Mouse (Mus musculus): ENCODE measurements around the gene Cpt1b. TPM values are rescaled to one million over a fixed set of nuclear protein-coding genes. Genes with fewer than 3 reads are reported as not detected.

Cpt1b gene
- polyA plus RNA-seq, 1 experiment from 2014 or later, result 0.69 TPM

- no peak for ATAC-seq
- H3K36me3 ChIP-seq, result peaks cover 6% of the 10 kb centered on the region
- 23% methylated on average over 16 of the region's 16 CpGs for WGBS
- peak within 1 kb of the TSS; percentile 36; the same call in 1 of the 2 replicates for H3K4me3 ChIP-seq (replicated peaks)
- peak within 1 kb of the TSS; percentile 34 for H3K4me2 ChIP-seq (replicated peaks)
- no peak within 1 kb of the TSS for H3K9ac ChIP-seq
- no peaks in the 10 kb centered on the region for H3K9me3 ChIP-seq
- no peak within 1 kb of the TSS for H3K27ac ChIP-seq
- peaks cover 37% of the 10 kb centered on the region for H3K4me1 ChIP-seq (replicated peaks)
- H3K27me3 ChIP-seq (replicated peaks), result peaks cover 35% of the 10 kb centered on the region
Observed at GRCm38 (mm10) chr15:89376957-89377356, 48.7 kb downstream of the Cpt1b start, which contains the start of gene Tymp. Tymp (minus strand) TSS chr15:89377039.

- H3K27ac ChIP-seq, result no peak overlapping the region
- H3K4me2 ChIP-seq (replicated peaks), result no peak overlapping the region
- no peak for ATAC-seq
- no peak overlapping the region for H3K9ac ChIP-seq
- 81% methylated on average over 7 of the region's 7 CpGs for WGBS
- H3K9me3 ChIP-seq, result no peaks in the 10 kb centered on the region
- H3K4me3 ChIP-seq (replicated peaks), result no peak overlapping the region
- H3K36me3 ChIP-seq, result peaks cover 15% of the 10 kb centered on the region
- peaks cover 37% of the 10 kb centered on the region for H3K4me1 ChIP-seq (replicated peaks)
- H3K27me3 ChIP-seq (replicated peaks), result peaks cover 35% of the 10 kb centered on the region
Observed at GRCm38 (mm10) chr15:89376040-89376439, 49.6 kb downstream of the Cpt1b start.

GRCm38 (mm10) chr15:89374801-89375534 lies 50.7 kb downstream of the Cpt1b start:
- H3K36me3 ChIP-seq, result peaks cover 24% of the 10 kb centered on the region
- H3K27ac ChIP-seq, result no peak overlapping the region
- peak overlapping the region; percentile 86; the same call in 1 of the 2 replicates for H3K4me2 ChIP-seq (replicated peaks)
- H3K4me3 ChIP-seq (replicated peaks), result no peak overlapping the region
- H3K9ac ChIP-seq, result peak overlapping the region; percentile 80; the same call in 1 of the 2 replicates
- H3K27me3 ChIP-seq (replicated peaks), result peaks cover 35% of the 10 kb centered on the region
- no peak for ATAC-seq
- 92% methylated on average over 17 of the region's 17 CpGs for WGBS
- peaks cover 37% of the 10 kb centered on the region for H3K4me1 ChIP-seq (replicated peaks)
- H3K9me3 ChIP-seq, result no peaks in the 10 kb centered on the region

GRCm38 (mm10) chr15:89374340-89374739 lies 51.3 kb downstream of the Cpt1b start:
- Histone ChIP-seq H3K27ac (peak overlapping the region; percentile 93), H3K4me3 (replicated peaks) (peak overlapping the region; percentile 75), H3K9me3 (no peaks in the 10 kb centered on the region), H3K9ac (peak overlapping the region; percentile 80), H3K4me1 (replicated peaks) (peaks cover 34% of the 10 kb centered on the region), H3K36me3 (peaks cover 30% of the 10 kb centered on the region), H3K4me2 (replicated peaks) (peak overlapping the region; percentile 86), H3K27me3 (replicated peaks) (peaks cover 32% of the 10 kb centered on the region)
- 52% methylated on average over 9 of the region's 9 CpGs for whole genome bisulfite sequencing
- ATAC-seq, result no peak

GRCm38 (mm10) chr15:89373762-89374248 lies 51.9 kb downstream of the Cpt1b start, which contains the start of gene Sco2:
Sco2 (minus strand) TSS chr15:89373846.
- peak; percentile 91 for ATAC-seq
- H3K27ac ChIP-seq, result peak within 1 kb of the TSS; percentile 93
- H3K36me3 ChIP-seq, result peaks cover 36% of the 10 kb centered on the region
- no peaks in the 10 kb centered on the region for H3K9me3 ChIP-seq
- peaks cover 27% of the 10 kb centered on the region for H3K27me3 ChIP-seq (replicated peaks)
- peak within 1 kb of the TSS; percentile 75 for H3K4me3 ChIP-seq (replicated peaks)
- peak within 1 kb of the TSS; percentile 86 for H3K4me2 ChIP-seq (replicated peaks)
- H3K4me1 ChIP-seq (replicated peaks), result peaks cover 29% of the 10 kb centered on the region
- WGBS, result under 1% methylated on average over 42 of the region's 42 CpGs
- peak within 1 kb of the TSS; percentile 80 for H3K9ac ChIP-seq

- Histone ChIP-seq H3K27ac (peak overlapping the region; percentile 93), H3K36me3 (peaks cover 41% of the 10 kb centered on the region), H3K4me3 (replicated peaks) (peak overlapping the region; percentile 75), H3K4me2 (replicated peaks) (peak overlapping the region; percentile 86), H3K27me3 (replicated peaks) (peaks cover 21% of the 10 kb centered on the region), H3K9ac (peak overlapping the region; percentile 80), H3K9me3 (no peaks in the 10 kb centered on the region), H3K4me1 (replicated peaks) (peaks cover 23% of the 10 kb centered on the region)
- WGBS, result under 1% methylated on average over 35 of the region's 35 CpGs
- ATAC-seq, result peak; percentile 88
Observed at GRCm38 (mm10) chr15:89373027-89373761, 52.5 kb downstream of the Cpt1b start.

GRCm38 (mm10) chr15:89372536-89372935 lies 53.1 kb downstream of the Cpt1b start:
- WGBS, result 80% methylated on average over 7 of the region's 7 CpGs
- ATAC-seq, result no peak
- peaks cover 18% of the 10 kb centered on the region for H3K4me1 ChIP-seq (replicated peaks)
- H3K27ac ChIP-seq, result no peak overlapping the region
- H3K9me3 ChIP-seq, result no peaks in the 10 kb centered on the region
- H3K4me3 ChIP-seq (replicated peaks), result peak overlapping the region; percentile 75; the same call in 1 of the 2 replicates
- H3K36me3 ChIP-seq, result peaks cover 48% of the 10 kb centered on the region
- peak overlapping the region; percentile 80 for H3K9ac ChIP-seq
- H3K4me2 ChIP-seq (replicated peaks), result peak overlapping the region; percentile 86
- H3K27me3 ChIP-seq (replicated peaks), result peaks cover 14% of the 10 kb centered on the region

- Histone ChIP-seq H3K4me2 (replicated peaks) (no peak overlapping the region), H3K4me1 (replicated peaks) (peaks cover 13% of the 10 kb centered on the region), H3K27me3 (replicated peaks) (peaks cover 9% of the 10 kb centered on the region; the same call in 1 of the 2 replicates), H3K36me3 (peaks cover 51% of the 10 kb centered on the region), H3K4me3 (replicated peaks) (no peak overlapping the region), H3K27ac (no peak overlapping the region), H3K9me3 (no peaks in the 10 kb centered on the region), H3K9ac (no peak overlapping the region)
- no peak for ATAC-seq
- 87% methylated on average over 13 of the region's 13 CpGs for WGBS
Observed at GRCm38 (mm10) chr15:89372068-89372467, 53.6 kb downstream of the Cpt1b start.

Other genes starting within 250 kb of the Cpt1b start
- gene Plxnb2, start 245.1 kb downstream of the Cpt1b start, polyA plus RNA-seq (2015; fragmentation: Nextera tagmentation; extraction: Ambion mirVana), result 107 and 118 TPM in 2 replicates
- gene Dennd6b, start 229.4 kb downstream of the Cpt1b start, polyA plus RNA-seq (2015; fragmentation: Nextera tagmentation; extraction: Ambion mirVana), result 12.1 and 13.1 TPM in 2 replicates
- gene Ppp6r2, start 214.3 kb downstream of the Cpt1b start, polyA plus RNA-seq (2015; fragmentation: Nextera tagmentation; extraction: Ambion mirVana), result 21.6 and 23.9 TPM in 2 replicates
- gene Sbf1, start 110.6 kb downstream of the Cpt1b start, polyA plus RNA-seq (2015; fragmentation: Nextera tagmentation; extraction: Ambion mirVana), result 35.1 and 38.8 TPM in 2 replicates
- 1.4 and 1.5 TPM in 2 replicates for gene Adm2, start 103.1 kb downstream of the Cpt1b start, polyA plus RNA-seq (2015; fragmentation: Nextera tagmentation; extraction: Ambion mirVana)
- 0.32 and 0.36 TPM in 2 replicates for gene Miox, start 91.5 kb downstream of the Cpt1b start, polyA plus RNA-seq (2015; fragmentation: Nextera tagmentation; extraction: Ambion mirVana)
- 55.2 and 58.0 TPM in 2 replicates for gene Lmf2, start 70.2 kb downstream of the Cpt1b start, polyA plus RNA-seq (2015; fragmentation: Nextera tagmentation; extraction: Ambion mirVana)
- 131 and 138 TPM in 2 replicates for gene Ncaph2, start 70.1 kb downstream of the Cpt1b start, polyA plus RNA-seq (2015; fragmentation: Nextera tagmentation; extraction: Ambion mirVana)
- 10.4 and 12.8 TPM in 2 replicates for gene Sco2, start 52.0 kb downstream of the Cpt1b start, polyA plus RNA-seq (2015; fragmentation: Nextera tagmentation; extraction: Ambion mirVana)
- 1.4 and 1.5 TPM in 2 replicates for gene Tymp, start 48.8 kb downstream of the Cpt1b start, polyA plus RNA-seq (2015; fragmentation: Nextera tagmentation; extraction: Ambion mirVana)
- 0.37 and 0.67 TPM in 2 replicates for gene Odf3b, start 46.6 kb downstream of the Cpt1b start, polyA plus RNA-seq (2015; fragmentation: Nextera tagmentation; extraction: Ambion mirVana)
- not detected in 2 replicates for gene Klhdc7b, start 40.9 kb downstream of the Cpt1b start, polyA plus RNA-seq (2015; fragmentation: Nextera tagmentation; extraction: Ambion mirVana)
- 0.72 TPM in 1 of 2 replicates, not detected in the other for gene Syce3, start 15.4 kb downstream of the Cpt1b start, polyA plus RNA-seq (2015; fragmentation: Nextera tagmentation; extraction: Ambion mirVana)
- 2.5 and 2.8 TPM in 2 replicates for gene C730034F03Rik, start 3.7 kb upstream of the Cpt1b start, polyA plus RNA-seq (2015; fragmentation: Nextera tagmentation; extraction: Ambion mirVana)
- not detected in 2 replicates for gene Gm44502, start 3.8 kb upstream of the Cpt1b start, polyA plus RNA-seq (2015; fragmentation: Nextera tagmentation; extraction: Ambion mirVana)
- 52.6 and 61.8 TPM in 2 replicates for gene Chkb, start 4.0 kb upstream of the Cpt1b start, polyA plus RNA-seq (2015; fragmentation: Nextera tagmentation; extraction: Ambion mirVana)
- gene Mapk8ip2, start 28.1 kb upstream of the Cpt1b start, polyA plus RNA-seq (2015; fragmentation: Nextera tagmentation; extraction: Ambion mirVana), result 4.1 and 4.5 TPM in 2 replicates
- gene Arsa, start 51.6 kb upstream of the Cpt1b start, polyA plus RNA-seq (2015; fragmentation: Nextera tagmentation; extraction: Ambion mirVana), result 22.5 and 26.0 TPM in 2 replicates
- 1.2 and 1.3 TPM in 2 replicates for gene Shank3, start 73.8 kb upstream of the Cpt1b start, polyA plus RNA-seq (2015; fragmentation: Nextera tagmentation; extraction: Ambion mirVana)
- not detected in 2 replicates for gene Acr, start 142.5 kb upstream of the Cpt1b start, polyA plus RNA-seq (2015; fragmentation: Nextera tagmentation; extraction: Ambion mirVana)
- 29.9 and 30.7 TPM in 2 replicates for gene Rabl2, start 166.1 kb upstream of the Cpt1b start, polyA plus RNA-seq (2015; fragmentation: Nextera tagmentation; extraction: Ambion mirVana)